Mouse (Mus musculus) cerebellum, postnatal 36 days (tissue): Measurements from ENCODE around the gene Phox2a.

Experiments
- DNase-seq, 2 experiments: peaks; one replicate each; pipeline ENCODE4 v3.0.0; 2021 to 2022; ENCODE audit warnings: mixed read lengths in 2 of 2

Gene Phox2a

GRCm38 (mm10) chr7:101837606-101838471, 19.7 kb downstream of the Phox2a start, which contains the start of gene Inppl1:
Gene Inppl1 (minus strand): TSS chr7:101838229.
- peak; percentile 87 to 88 for DNase-seq

- DNase-seq, result no peak
These were observed 26.1 kb downstream of the Phox2a start for GRCm38 (mm10) chr7:101844186-101844585.

GRCm38 (mm10) chr7:101847934-101848333, 29.8 kb downstream of the Phox2a start:
- no peak for DNase-seq

- no peak for DNase-seq
These were observed 33.6 kb downstream of the Phox2a start for GRCm38 (mm10) chr7:101851689-101852088.

GRCm38 (mm10) chr7:101852846-101853245, 34.7 kb downstream of the Phox2a start:
- DNase-seq, result no peak

- no peak for DNase-seq
These were observed 35.7 kb downstream of the Phox2a start for GRCm38 (mm10) chr7:101853816-101854215.

GRCm38 (mm10) chr7:101857094-101857493, 39.0 kb downstream of the Phox2a start, which contains the start of gene Folr2:
Gene Folr2 (minus strand): TSS chr7:101857194.
- no peak for DNase-seq

- no peak for DNase-seq
These were observed 40.2 kb downstream of the Phox2a start for GRCm38 (mm10) chr7:101858362-101858761.

GRCm38 (mm10) chr7:101860978-101861377, 42.9 kb downstream of the Phox2a start:
- no peak for DNase-seq

- DNase-seq, result no peak
These were observed 44.2 kb downstream of the Phox2a start for GRCm38 (mm10) chr7:101862291-101862690.

- no peak for DNase-seq
These were observed 45.3 kb downstream of the Phox2a start, which contains the start of gene Anapc15 for GRCm38 (mm10) chr7:101863415-101863814. Gene Anapc15 (plus strand): TSS chr7:101863715.

- DNase-seq, result no peak
These were observed 48.6 kb downstream of the Phox2a start for GRCm38 (mm10) chr7:101866491-101867265.

GRCm38 (mm10) chr7:101867482-101867881, 49.4 kb downstream of the Phox2a start:
- DNase-seq, result no peak

- no peak for DNase-seq
These were observed 50.4 kb downstream of the Phox2a start for GRCm38 (mm10) chr7:101868241-101869162.

- DNase-seq, result no peak
These were observed 51.0 kb downstream of the Phox2a start for GRCm38 (mm10) chr7:101869163-101869500.

- no peak for DNase-seq
These were observed 52.5 kb downstream of the Phox2a start, which contains the start of gene Folr1 for GRCm38 (mm10) chr7:101870629-101871028. Gene Folr1 (minus strand): TSS chr7:101870788.

GRCm38 (mm10) chr7:101871296-101871695, 53.2 kb downstream of the Phox2a start:
- no peak for DNase-seq
